In genomic region chr9:99417288-99417846, GRCm38 (mm10) we compare ENCODE assay signal across 11 mouse cellular contexts. TPM values are rescaled to one million over a fixed set of nuclear protein-coding genes. Genes with fewer than 3 reads are reported as not detected.
DNase-seq lines count a peak whose midpoint lies in the region; ATAC-seq and TF ChIP-seq lines count a peak whose summit lies in the region.
"Had no signal": no experiment of that assay in that cellular context is flagged by ENCODE, and none has a peak within 500 bp of the region (broad histone marks: within the 10 kb centered on the region; RNA-seq: fewer than 3 reads in every experiment).

No protein-coding gene starts in this region.

- TF ChIP-seq POLR2A in olfactory bulb, adult 2 months (IDR thresholded peaks at IDR 0.05; ENCODE audit: insufficient read depth, low read depth, low read length) = no peak

- H3K4me2 ChIP-seq in hindbrain, embryonic 13.5 days = no peak overlapping the region
- no peak overlapping the region for H3K4me2 ChIP-seq in hindbrain, embryonic 11.5 days (replicated peaks; ENCODE audit: low read depth, low read length)
- no peak overlapping the region for H3K4me2 ChIP-seq in lung, embryonic 14.5 days

- peak overlapping the region; percentile 70 for H3K27ac ChIP-seq in hindbrain, embryonic 13.5 days
- H3K27ac ChIP-seq in hindbrain, embryonic 11.5 days (ENCODE audit: low read depth, low read length) = no peak overlapping the region
- no peak overlapping the region for H3K27ac ChIP-seq in lung, embryonic 14.5 days (ENCODE audit: low read depth)
- peak overlapping the region; percentile 16; the same call in 1 of the 2 replicates for H3K27ac ChIP-seq in olfactory bulb, adult 2 months (ENCODE audit: insufficient read depth, low read depth, low read length)

- no peak for DNase-seq in hindbrain, embryonic 11.5 days (ENCODE audit: low spot score)
- DNase-seq in urinary bladder, postnatal 14 days (ENCODE audit: low spot score) = peak; percentile 47
- no peak for DNase-seq in urinary bladder, adult 2 months (ENCODE audit: low spot score)
- DNase-seq in lung, embryonic 14.5 days = no peak
- no peak for DNase-seq in ovary, postnatal 14 days (ENCODE audit: low spot score)
- no peak for DNase-seq in embryo, embryonic 9.5 days (ENCODE audit: extremely low spot score)
- DNase-seq: cerebellum, postnatal 25 days; liver, postnatal 0 days; thymus, adult 2 months had no signal

- H3K27me3 ChIP-seq in hindbrain, embryonic 13.5 days = no peaks in the 10 kb centered on the region
- H3K27me3 ChIP-seq in hindbrain, embryonic 11.5 days (ENCODE audit: control insufficient read depth, insufficient read depth, low read length) = no peaks in the 10 kb centered on the region
- no peaks in the 10 kb centered on the region for H3K27me3 ChIP-seq in lung, embryonic 14.5 days (ENCODE audit: insufficient read depth, low read length)

- no peak overlapping the region for H3K4me3 ChIP-seq in hindbrain, embryonic 13.5 days
- H3K4me3 ChIP-seq in hindbrain, embryonic 11.5 days (ENCODE audit: low read depth, low read length) = no peak overlapping the region
- no peak overlapping the region for H3K4me3 ChIP-seq in lung, embryonic 14.5 days (ENCODE audit: low read depth, low read length)
- no peak overlapping the region for H3K4me3 ChIP-seq in olfactory bulb, adult 2 months (ENCODE audit: insufficient read depth, low read depth, low read length)

- TF ChIP-seq CTCF in lung, embryonic 14.5 days (IDR thresholded peaks at IDR 0.05; ENCODE audit: low read depth) = no peak
- no peak for TF ChIP-seq CTCF in olfactory bulb, adult 2 months (IDR thresholded peaks at IDR 0.05; ENCODE audit: insufficient read depth, low read depth, low read length)

- peak; percentile 78 for ATAC-seq in hindbrain, embryonic 13.5 days (ENCODE audit: low FRiP score)
- ATAC-seq in hindbrain, embryonic 11.5 days (ENCODE audit: low FRiP score) = no peak
- peak; percentile 35; the same call in 1 of the 2 replicates for ATAC-seq in lung, embryonic 14.5 days (ENCODE audit: insufficient read depth)
- ATAC-seq: liver, postnatal 0 days had no signal

- H3K4me1 ChIP-seq in hindbrain, embryonic 13.5 days (replicated peaks) = peaks cover 60% of the 10 kb centered on the region
- no peaks in the 10 kb centered on the region for H3K4me1 ChIP-seq in hindbrain, embryonic 11.5 days (replicated peaks; ENCODE audit: control insufficient read depth, insufficient read depth, low read length)
- no peaks in the 10 kb centered on the region for H3K4me1 ChIP-seq in lung, embryonic 14.5 days (ENCODE audit: insufficient read depth)
- H3K4me1 ChIP-seq in olfactory bulb, adult 2 months (ENCODE audit: control insufficient read depth, insufficient read depth, low read length) = peaks cover 35% of the 10 kb centered on the region

- H3K36me3 ChIP-seq in hindbrain, embryonic 13.5 days = no peaks in the 10 kb centered on the region
- no peaks in the 10 kb centered on the region for H3K36me3 ChIP-seq in hindbrain, embryonic 11.5 days (ENCODE audit: control insufficient read depth, insufficient read depth, low read length)
- no peaks in the 10 kb centered on the region for H3K36me3 ChIP-seq in lung, embryonic 14.5 days (ENCODE audit: insufficient read depth)

- peak overlapping the region; percentile 2; the same call in 1 of the 2 replicates for H3K9ac ChIP-seq in hindbrain, embryonic 13.5 days
- no peak overlapping the region for H3K9ac ChIP-seq in hindbrain, embryonic 11.5 days (ENCODE audit: low read depth, low read length)
- no peak overlapping the region for H3K9ac ChIP-seq in lung, embryonic 14.5 days
- H3K9ac ChIP-seq: liver, postnatal 0 days had no signal

- WGBS in hindbrain, embryonic 13.5 days = 51% methylated on average over 4 of the region's 4 CpGs
- WGBS in hindbrain, embryonic 11.5 days = 83% methylated on average over 4 of the region's 4 CpGs
- WGBS in lung, embryonic 14.5 days = 61% methylated on average over 4 of the region's 4 CpGs
- 57% methylated on average over 4 of the region's 4 CpGs for WGBS in olfactory bulb, adult 2 months

- H3K9me3 ChIP-seq in hindbrain, embryonic 13.5 days = no peaks in the 10 kb centered on the region
- no peaks in the 10 kb centered on the region for H3K9me3 ChIP-seq in hindbrain, embryonic 11.5 days (ENCODE audit: control insufficient read depth, low read length)
- no peaks in the 10 kb centered on the region for H3K9me3 ChIP-seq in lung, embryonic 14.5 days (ENCODE audit: low read depth, low read length)

RNA-seq across cellular contexts. Expression of gene Mras, which starts 19.8 kb away (rescaled TPM):
- polyA plus RNA-seq in hindbrain, embryonic 13.5 days (2015; fragmentation: Nextera tagmentation; extraction: Ambion mirVana) = 54.7 and 55.2 TPM in 2 replicates
- 20.7 and 22.9 TPM in 2 replicates for polyA plus RNA-seq in hindbrain, embryonic 11.5 days (2014; fragmentation: Nextera tagmentation; extraction: Ambion mirVana)
- 31.1 and 32.7 TPM in 2 replicates for polyA plus RNA-seq in urinary bladder, adult 2 months (2012; rRNA removed)
- 10.3 and 12.2 TPM in 2 replicates for polyA plus RNA-seq in lung, embryonic 14.5 days (2014; fragmentation: Nextera tagmentation; extraction: Ambion mirVana)
- polyA plus RNA-seq in olfactory bulb, adult 2 months (2012; ENCODE audit: insufficient read depth, insufficient read length, low replicate concordance, missing spikeins) = not detected in 2 replicates

RNA-seq across cellular contexts. Expression of gene Nme9, which starts 33.9 kb away (rescaled TPM):
- polyA plus RNA-seq in hindbrain, embryonic 13.5 days (2015; fragmentation: Nextera tagmentation; extraction: Ambion mirVana) = 0.56 and 0.83 TPM in 2 replicates
- polyA plus RNA-seq in hindbrain, embryonic 11.5 days (2014; fragmentation: Nextera tagmentation; extraction: Ambion mirVana) = 0.90 and 1.4 TPM in 2 replicates
- polyA plus RNA-seq in urinary bladder, adult 2 months (2012; rRNA removed) = 0.10 and 0.12 TPM in 2 replicates
- 0.26 TPM in 1 of 2 replicates, not detected in the other for polyA plus RNA-seq in lung, embryonic 14.5 days (2014; fragmentation: Nextera tagmentation; extraction: Ambion mirVana)
- polyA plus RNA-seq in olfactory bulb, adult 2 months (2012; ENCODE audit: insufficient read depth, insufficient read length, low replicate concordance, missing spikeins) = not detected in 2 replicates
- polyA plus RNA-seq: liver, postnatal 0 days had no signal

RNA-seq across cellular contexts. Expression of gene Esyt3, which starts 59.0 kb away (rescaled TPM):
- 0.38 TPM in 2 replicates for polyA plus RNA-seq in hindbrain, embryonic 13.5 days (2015; fragmentation: Nextera tagmentation; extraction: Ambion mirVana)
- polyA plus RNA-seq in hindbrain, embryonic 11.5 days (2014; fragmentation: Nextera tagmentation; extraction: Ambion mirVana) = 0.15 and 0.36 TPM in 2 replicates
- 5.3 and 8.2 TPM in 2 replicates for polyA plus RNA-seq in urinary bladder, adult 2 months (2012; rRNA removed)
- 1.1 and 1.2 TPM in 2 replicates for polyA plus RNA-seq in lung, embryonic 14.5 days (2014; fragmentation: Nextera tagmentation; extraction: Ambion mirVana)
- polyA plus RNA-seq in olfactory bulb, adult 2 months (2012; ENCODE audit: insufficient read depth, insufficient read length, low replicate concordance, missing spikeins) = not detected in 2 replicates

Comparison
In these comparisons a context has a peak if more than half of its experiments do, and no peak if none do; other contexts are left out.
1. H3K27ac ChIP-seq: peak in hindbrain, embryonic 13.5 days (single experiment) and olfactory bulb, adult 2 months (single experiment); none in hindbrain, embryonic 11.5 days (single experiment) and lung, embryonic 14.5 days (single experiment).